Mouse (Mus musculus): ENCODE results near the gene Rhag.

Gene Rhag

GRCm38 (mm10) chr17:40810934-40811333 lies at the start of gene Rhag:
Gene Rhag (plus strand): TSS chr17:40811126.
- DNase-seq (ENCODE audit: low read depth, low spot score): no peak

DNA sequence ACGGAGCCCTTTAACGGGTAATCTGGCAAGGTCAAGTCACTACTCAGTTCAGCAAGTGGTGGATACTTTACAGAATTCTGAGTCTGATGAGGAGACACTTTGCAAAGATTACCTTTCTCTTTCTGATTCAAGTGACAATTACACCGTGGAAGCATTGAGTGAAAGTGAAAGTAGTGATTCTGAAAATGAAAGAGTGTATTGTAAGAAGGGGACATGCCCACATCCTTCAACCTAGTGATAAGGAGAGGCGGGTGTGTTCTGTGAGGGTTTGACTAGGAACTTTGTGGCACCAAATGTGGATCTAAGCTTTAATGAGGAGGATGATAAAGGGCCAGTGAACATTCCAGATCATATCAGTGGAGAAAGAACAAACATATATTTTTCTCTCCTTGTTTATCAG lies 47.3 kb upstream of the Rhag start:
- DNase-seq (ENCODE audit: low read depth, low spot score): no peak

DNA sequence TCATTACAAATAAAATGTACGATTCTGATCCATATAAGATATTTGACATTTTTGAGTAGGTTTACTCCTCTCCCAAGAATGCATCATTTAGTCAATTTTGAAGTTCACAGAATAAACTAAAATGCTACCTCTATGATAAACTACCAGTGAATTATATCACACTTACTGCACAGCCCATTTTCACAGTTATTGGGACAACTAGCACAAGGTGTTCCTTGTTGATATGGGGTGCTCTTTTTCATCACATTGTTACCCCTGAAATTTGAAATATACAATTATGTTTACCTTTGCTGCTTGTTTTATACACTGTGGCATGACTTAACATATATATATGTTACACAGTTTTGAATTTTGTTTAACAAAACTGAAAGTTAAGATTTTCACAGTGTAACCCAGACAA lies 43.8 kb upstream of the Rhag start:
- no peak for DNase-seq (ENCODE audit: low read depth, low spot score)

GRCm38 (mm10) chr17:40789877-40790276 lies 21.0 kb upstream of the Rhag start:
- DNase-seq (ENCODE audit: low read depth, low spot score): no peak

DNA sequence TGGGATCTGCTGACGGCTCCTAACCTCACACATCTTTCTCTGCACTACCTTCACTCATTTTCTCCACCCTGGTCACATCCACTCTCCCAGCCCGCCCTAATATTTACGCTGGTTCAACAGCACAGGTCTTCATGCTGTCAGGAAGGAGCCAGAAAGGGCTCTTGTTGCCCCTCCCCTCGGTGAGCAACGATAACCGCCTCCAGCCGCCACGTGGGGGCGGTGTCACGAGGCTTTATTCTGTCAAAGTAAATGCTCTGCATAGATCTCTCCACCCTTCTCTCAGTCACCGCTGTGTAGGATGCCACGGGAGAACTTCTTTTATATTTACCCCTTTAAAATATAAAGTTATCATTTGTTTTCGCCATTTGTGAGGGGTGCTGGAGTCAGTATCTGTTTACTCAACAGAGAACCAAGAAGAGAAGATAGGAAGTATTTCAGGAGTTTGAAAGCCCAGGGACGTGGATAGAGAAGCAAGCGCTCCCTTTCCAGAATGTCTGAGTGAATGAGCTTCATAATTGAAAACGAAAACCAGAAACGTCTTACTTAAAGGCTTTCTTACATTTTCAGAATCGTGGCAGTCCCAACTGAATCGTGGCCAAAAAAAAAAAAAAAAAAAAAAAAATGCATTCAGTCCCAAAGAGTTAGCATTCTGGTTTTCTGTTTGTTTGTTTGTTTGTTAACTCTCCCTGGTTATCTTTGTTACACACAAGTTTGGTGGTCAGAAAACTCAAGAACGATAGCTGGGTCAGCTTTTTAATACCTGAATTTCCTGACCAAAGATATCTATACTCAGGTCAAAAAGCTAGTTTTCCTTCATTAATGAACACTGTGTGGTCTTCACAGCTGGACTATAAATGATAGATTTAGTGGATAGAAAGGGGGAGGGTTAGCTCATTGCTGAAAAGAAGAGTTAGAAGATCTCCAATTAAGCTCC lies 16.7 kb upstream of the Rhag start:
- DNase-seq (ENCODE audit: low read depth, low spot score): peak; percentile 57

GRCm38 (mm10) chr17:40802707-40803340 lies 8.1 kb upstream of the Rhag start:
- DNase-seq (ENCODE audit: low read depth, low spot score): no peak

DNA sequence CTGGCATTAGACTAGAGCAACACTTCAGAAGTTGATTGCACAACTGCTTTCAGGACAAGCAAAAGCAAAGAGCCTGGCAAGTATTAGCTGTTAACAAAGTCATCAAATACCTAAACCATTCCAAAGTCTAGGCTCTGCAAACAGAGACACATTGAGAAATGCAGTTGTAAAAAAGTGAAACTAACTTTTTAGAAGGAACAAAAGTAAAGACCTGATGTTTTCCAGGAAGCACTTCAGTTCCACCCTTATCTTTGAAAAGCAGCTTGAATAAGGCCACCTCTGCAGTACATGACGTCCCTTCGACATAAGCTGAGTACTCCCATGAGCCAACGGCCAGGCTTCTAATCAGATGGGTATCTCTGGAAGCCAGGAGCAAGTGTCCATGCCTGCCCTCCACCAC lies 4.4 kb upstream of the Rhag start:
- no peak for DNase-seq (ENCODE audit: low read depth, low spot score)

- DNase-seq (ENCODE audit: low read depth, low spot score): no peak
Measured at GRCm38 (mm10) chr17:40806953-40807572, 3.9 kb upstream of the Rhag start, which contains the start of gene Crisp2. Gene Crisp2 (minus strand): TSS chr17:40807003.

DNA sequence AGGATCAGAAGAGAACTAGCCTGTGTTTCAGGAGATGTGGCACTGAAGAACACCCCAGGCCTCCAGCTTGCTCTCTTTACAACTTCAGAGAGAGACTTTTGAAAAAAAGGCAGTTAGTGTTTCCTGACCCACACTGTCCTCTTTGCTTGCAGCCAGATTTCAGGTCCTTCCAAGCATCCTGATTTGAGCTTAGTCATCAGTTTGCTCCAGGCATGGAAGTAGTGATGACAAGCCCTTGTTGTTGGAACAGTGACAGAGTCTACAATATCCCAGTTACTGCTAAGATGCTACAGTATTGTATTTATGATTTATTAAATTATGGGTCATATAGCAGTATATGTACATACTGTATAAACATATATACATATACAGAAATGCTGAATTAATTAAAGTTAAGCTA lies 2.9 kb upstream of the Rhag start:
- DNase-seq (ENCODE audit: low read depth, low spot score): no peak

DNA sequence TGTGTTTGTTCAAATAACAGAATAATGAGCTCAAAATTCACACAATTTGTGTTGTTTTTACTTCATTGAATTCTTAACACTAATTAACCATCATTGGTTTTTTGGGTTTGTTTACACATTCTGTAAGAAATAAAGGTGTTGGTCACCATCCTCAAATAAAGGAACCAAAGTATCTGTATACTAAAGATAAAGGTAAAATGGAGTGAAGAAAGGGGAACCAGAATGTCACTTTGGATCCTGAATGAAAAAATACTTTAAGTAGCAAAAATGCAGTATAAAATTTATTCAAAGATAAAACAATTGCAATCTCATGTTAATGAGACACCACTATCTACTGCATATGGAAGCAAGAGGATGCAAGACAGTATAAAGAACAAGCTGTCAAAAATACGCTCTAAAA lies 634 bp downstream of the Rhag start:
- DNase-seq (ENCODE audit: low read depth, low spot score): no peak

DNA sequence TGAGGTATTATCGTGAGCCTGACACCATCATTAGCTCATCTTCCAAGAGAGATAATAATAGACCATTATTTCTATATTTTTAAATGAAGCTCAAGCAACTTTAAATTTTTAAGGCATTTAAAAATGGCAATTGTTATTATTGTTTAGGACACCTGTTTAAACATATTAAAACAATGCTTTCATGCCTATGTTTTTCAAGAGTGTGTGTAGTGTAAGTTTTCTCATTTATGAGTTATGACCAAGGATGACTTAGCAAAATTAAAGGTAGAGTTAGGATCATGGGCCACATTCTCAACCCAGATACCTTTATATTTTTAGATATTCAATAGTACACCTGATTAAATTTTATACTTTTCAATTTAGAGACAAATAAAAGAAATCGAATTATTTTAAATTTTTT lies 1.3 kb downstream of the Rhag start:
- no peak for DNase-seq (ENCODE audit: low read depth, low spot score)

DNA sequence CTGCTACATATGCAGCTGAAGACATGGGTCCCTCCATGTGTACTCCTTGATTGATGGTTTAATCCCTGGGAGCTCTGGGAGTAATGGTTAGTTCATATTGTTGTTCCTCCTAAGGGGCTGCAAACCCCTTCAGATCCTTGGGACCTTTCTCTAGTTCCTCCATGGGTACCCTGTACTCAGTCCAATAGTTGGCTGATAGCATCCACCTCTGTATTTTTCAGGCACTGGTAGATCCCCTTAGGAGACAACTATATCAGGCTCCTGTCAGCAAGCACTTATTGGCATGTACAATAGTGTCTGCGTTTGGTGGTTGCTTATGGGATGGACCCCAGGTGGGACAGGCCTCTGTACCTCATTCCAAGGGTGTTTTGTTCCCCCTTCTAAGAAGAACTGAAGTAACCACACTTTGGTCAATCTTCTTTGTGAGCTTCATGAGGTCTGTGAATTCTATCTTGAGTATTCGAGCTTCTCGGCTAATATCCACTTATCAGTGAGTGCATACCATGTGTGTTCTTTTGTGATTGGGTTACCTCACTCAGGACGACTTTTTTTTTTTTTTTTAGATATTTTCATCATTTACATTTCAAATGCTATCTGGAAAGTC lies 6.5 kb downstream of the Rhag start:
- DNase-seq (ENCODE audit: low read depth, low spot score): no peak

DNA sequence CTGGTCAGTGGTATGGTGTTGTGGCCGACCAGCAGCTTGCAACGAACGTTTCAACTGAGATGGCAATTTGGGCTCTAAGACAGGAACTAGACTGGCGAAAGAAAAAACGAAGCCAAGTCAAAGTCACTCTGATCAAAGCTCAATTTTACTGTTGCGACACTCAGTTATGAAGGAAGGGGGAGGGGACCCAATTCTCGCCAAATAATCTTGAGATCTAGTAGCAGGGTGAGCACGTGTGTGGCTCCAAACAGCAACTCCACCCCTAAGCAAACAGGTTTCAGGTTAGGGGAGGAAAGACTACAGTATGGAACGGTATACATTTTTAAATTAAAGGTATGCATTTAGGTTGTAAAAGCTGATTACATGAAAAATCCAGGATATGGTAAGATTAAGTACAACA lies 10.6 kb downstream of the Rhag start:
- DNase-seq (ENCODE audit: low read depth, low spot score): no peak

GRCm38 (mm10) chr17:40823817-40824216 lies 12.9 kb downstream of the Rhag start:
- DNase-seq (ENCODE audit: low read depth, low spot score): peak; percentile 37

GRCm38 (mm10) chr17:40824549-40824948 lies 13.6 kb downstream of the Rhag start:
- DNase-seq (ENCODE audit: low read depth, low spot score): peak; percentile 62

DNA sequence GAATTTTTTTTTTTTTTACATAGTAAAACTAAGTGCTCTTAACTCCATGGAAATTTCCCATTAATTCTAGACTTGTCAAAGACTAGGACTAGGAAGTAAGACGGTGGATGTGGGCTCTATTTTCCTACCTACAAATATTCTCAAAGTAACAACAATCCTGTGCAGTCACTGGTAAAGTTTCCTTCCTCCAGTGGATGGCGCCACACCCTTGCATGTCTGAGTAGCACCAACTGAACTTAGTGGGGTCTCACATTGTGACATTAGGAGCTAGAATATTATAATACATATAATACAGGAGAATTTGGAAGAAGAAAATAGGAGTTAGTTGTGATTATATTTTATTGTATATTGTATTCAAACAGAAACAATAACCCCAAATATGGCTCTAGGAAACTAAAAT lies 20.9 kb downstream of the Rhag start:
- peak; percentile 9 for DNase-seq (ENCODE audit: low read depth, low spot score)

DNA sequence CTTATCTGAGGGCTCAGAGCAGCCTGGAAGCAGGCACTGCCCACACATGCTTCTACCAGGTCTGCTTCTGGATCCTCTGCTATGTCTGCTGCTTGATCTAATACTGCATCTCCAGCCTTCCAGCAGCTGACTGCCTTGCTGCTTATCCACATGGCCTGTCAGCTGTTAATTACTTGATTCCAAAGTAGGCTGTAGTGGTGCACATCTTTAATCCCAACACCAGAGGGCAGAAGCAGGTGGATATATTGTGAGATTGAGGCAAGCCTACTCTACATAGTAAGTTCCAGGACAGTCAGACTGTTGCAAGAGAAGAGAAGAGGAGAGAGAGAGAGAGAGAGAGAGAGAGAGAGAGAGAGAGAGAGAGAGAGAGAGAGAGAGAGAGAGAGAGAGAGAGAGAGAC lies 26.4 kb downstream of the Rhag start:
- DNase-seq (ENCODE audit: low read depth, low spot score): peak; percentile 56

DNA sequence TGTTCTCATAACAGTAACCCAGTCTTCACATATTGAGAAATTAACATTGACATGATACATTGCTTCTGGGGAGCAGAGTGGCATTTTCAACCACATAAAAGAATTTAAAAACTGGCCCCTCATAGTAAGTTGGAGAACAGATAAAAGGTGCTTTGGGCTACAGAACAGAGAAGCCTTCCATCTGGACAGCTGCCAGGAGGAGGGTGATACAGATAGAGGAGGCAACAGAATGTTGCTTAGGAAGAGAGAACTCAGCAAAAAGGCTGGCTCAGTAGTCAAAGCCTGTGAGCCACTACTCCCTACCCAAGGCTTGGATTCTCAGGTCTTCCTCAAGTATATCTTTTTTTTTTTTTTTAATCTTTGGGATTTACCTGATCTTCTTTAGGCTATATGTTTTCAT lies 44.1 kb downstream of the Rhag start:
- no peak for DNase-seq (ENCODE audit: low read depth, low spot score)

DNA sequence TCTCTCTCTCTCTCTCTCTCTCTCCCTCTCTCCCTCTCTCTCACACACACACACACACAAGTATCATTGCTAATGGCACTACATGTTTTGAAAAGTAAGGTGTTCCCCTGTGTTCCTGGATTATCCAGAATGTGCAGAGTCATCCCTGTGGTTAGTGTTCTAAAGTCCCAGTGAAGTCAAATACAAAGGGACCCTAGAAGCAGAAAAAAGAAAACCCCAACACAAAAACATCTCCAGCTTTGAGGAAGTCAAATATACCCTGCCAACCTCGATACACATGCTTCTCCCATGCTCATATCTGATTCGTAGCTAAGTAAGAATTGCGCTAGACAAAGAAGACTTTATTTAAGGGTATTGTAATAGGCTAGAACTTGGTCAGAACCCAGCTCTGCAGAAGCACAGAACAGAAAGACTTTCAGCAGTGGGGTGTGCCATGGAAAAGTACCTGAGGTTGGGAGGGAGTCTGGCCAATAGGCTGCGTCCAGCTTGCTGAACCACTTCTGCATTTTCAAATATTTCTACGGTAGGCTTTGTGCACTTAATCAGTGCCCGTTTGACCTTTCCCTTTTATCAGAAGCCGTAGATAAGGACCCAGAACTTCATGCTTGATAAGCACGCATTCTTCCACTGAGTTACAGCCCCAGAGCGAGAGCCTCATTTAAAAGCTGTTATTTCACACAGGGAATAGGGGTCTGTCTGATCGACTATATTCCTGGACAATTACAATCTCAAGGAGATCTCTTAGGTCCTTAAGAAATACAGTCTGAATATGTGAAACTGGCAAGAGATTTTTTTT lies 58.2 kb downstream of the Rhag start:
- DNase-seq (ENCODE audit: low read depth, low spot score): no peak

- no peak for DNase-seq (ENCODE audit: low read depth, low spot score)
Measured at GRCm38 (mm10) chr17:40872626-40873025, 61.7 kb downstream of the Rhag start.

DNA sequence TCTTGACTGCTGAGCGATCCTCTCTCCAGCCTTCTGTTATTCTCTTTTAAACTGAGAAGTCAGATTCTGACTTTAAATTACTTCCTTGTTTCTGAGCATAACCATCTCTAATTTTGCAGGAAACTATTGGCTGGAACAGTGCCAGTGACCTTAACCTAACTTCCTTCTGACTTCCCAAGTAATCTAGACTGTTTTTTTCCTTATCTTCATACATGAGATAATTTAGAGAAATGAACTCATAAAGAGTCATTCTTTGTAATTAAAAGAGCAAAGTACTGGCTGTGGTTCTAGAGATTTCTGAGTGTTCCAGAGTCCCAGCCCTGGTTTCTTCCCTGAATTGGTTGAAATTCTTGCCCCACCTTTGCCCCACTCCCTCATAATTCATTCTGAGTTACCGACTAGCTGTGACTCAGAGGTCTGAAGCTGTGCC lies 62.7 kb downstream of the Rhag start:
- no peak for DNase-seq (ENCODE audit: low read depth, low spot score)
